Mouse (Mus musculus) CD4-positive, CD25-positive, alpha-beta regulatory T cell, adult 2 months (primary cell): ENCODE results near the gene Cnot3.
"Not testable (repeated sequence)": the region's sequence is repeated elsewhere in the genome, so short reads cannot be mapped to it uniquely, and the experiment has no call there.

Source experiments
- DNase-seq: peaks from one replicate; pipeline ENCODE4 v3.0.0-alpha.2; 2012; ENCODE audit warnings: low read depth, low spot score

Cnot3 gene

GRCm38 (mm10) chr7:3646641-3647040 lies 1.6 kb downstream of the Cnot3 start:
- peak; percentile 8 for DNase-seq

- no peak for DNase-seq
These were observed 11.9 kb downstream of the Cnot3 start for GRCm38 (mm10) chr7:3656966-3657365.

GRCm38 (mm10) chr7:3658578-3658977 lies 13.5 kb downstream of the Cnot3 start:
- DNase-seq: no peak

DNA sequence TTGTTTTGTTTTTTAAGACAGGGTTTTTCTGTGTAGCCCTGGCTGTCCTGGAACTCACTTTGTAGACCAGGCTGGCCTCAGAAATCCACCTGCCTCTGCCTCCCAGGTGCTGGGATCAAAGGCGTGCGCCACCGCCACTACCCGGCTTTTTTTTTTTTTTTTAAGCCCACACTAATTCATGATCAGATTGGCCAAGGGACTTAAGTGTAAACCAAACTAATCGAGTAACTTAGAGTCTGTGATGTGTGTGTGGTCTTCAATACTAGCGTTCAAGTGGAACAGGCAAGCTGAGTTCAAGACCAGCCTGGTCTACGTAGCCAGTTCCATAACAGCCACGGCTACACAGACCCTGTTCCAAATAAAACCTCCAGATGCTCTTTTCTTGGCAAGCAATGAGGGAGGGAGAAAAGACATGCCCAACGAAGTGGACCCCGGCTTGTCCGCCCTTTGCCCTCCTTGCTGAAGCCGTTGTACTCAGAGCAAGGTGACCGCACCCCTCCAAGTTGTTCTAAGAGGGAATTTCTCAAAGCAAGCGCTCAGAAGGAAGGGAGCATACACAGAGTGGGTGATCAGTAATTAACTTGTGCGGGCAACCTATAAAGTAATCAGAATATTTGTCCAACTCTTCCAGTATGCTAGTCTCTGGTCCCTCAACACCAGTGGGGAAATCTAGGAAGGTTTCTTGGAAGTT lies 19.6 kb downstream of the Cnot3 start:
- no peak for DNase-seq

DNA sequence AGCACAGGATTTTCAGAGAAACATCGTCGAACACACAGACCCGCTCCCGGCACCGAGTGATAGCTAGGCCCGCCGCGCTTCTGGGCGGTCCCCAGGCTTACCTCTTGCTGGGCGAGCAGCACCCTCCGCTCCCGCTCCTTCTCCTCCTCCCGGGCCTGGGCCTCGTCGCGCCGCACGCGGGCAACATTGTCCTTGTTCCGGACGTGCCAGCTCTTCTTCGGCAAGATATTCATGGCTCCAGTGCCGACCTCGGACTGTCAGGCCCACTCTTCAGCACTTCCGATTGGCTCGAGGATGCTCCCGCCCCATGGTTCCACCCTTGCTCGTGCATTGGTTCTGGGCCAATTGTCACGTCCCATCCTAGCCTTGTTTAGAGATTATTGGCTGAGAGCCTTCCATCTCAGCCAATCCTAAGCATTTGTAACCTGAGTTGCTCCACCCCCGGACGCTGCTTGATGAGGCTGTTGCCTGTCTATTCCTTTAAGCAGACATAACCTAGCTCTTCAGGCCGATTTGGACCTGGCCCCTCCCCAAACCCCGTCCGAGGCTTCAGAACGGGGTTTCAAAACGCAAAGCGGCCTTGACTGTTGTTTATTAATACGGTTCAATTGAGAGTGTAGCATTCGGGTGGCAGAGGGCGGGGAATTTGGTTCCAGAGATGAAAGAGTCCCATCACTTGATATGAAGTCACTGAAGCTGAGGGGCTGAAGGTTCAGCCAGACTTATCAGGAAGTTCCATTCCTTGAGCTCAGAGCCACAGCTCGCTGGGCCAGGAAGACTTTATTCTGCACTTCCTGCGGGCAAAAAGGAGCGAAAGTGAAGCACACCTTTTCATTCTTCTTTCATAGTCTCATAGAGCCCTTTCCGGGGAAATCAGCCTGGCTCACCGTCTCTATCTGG lies 20.4 kb downstream of the Cnot3 start, which contains the start of gene Leng1:
Gene Leng1, minus strand, starts transcription at position 626 of the 900 bp plus-strand sequence.
- peak; percentile 96 for DNase-seq

DNA sequence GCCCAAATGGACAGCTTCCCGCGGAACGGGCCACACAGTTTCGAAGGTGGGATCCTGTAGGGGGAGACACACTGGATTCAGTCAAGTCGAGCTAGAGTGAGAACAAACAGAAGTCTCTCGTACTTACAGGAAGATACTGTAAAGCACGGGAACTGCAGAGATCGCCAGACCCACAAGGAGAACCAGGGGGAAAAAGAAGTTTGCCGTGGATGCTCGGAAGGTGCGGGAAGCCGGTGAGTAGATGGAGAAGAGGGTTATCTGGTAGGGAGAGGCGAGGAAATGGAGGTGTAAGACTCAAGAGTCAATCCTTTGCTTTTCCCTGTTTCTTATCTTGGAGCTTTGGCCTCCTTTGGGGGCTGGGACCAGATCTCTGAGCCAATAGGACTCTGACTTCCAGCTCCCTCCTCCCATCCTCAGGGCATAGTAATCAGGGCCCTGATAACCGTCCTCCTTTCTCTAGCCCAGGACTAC lies 21.9 kb downstream of the Cnot3 start:
- no peak for DNase-seq

GRCm38 (mm10) chr7:3674507-3675227 lies 29.6 kb downstream of the Cnot3 start:
- peak; percentile 90 for DNase-seq

- DNase-seq: no peak
These were observed 30.1 kb downstream of the Cnot3 start for GRCm38 (mm10) chr7:3675228-3675548.

GRCm38 (mm10) chr7:3676371-3676770 lies 31.3 kb downstream of the Cnot3 start:
- DNase-seq: no peak

- no peak for DNase-seq
These were observed 32.3 kb downstream of the Cnot3 start, which contains the start of gene Tmc4 for GRCm38 (mm10) chr7:3677342-3677741. Gene Tmc4 (minus strand): TSS chr7:3677553.

DNA sequence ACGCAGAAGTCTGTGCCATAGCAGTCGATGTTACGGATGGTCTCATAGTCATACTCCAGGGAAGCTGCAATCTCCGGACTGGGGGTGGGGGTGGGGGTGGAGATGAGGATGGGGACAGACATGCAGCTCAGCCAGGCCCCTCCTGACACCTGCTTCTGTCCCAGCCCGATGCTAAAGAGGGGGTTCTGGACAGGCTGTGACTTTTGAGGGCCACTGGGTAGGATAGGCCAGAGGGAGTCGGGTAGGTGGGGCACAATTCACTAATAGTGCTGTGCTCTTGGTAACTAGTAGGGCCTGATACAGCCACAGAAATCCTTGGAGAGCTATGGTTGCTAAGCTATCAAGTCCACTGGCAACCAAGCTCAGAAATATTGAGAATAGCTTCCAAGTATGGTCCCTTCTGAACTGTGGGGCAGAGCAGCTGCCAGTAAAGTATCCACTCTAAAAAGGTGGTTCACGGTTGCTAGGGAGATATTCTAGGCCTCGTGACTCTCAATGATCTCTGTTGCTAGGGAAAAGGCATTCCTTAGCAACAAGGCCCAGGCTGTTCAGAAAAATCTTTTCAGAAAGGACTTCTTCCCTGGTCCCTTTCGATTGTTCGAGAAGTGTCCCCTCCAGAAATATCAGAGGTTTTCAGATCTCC lies 39.0 kb downstream of the Cnot3 start:
- no peak for DNase-seq

- no peak for DNase-seq
These were observed 39.6 kb downstream of the Cnot3 start for GRCm38 (mm10) chr7:3684698-3685097.

- no peak for DNase-seq
These were observed 40.5 kb downstream of the Cnot3 start for GRCm38 (mm10) chr7:3685400-3686187.

DNA sequence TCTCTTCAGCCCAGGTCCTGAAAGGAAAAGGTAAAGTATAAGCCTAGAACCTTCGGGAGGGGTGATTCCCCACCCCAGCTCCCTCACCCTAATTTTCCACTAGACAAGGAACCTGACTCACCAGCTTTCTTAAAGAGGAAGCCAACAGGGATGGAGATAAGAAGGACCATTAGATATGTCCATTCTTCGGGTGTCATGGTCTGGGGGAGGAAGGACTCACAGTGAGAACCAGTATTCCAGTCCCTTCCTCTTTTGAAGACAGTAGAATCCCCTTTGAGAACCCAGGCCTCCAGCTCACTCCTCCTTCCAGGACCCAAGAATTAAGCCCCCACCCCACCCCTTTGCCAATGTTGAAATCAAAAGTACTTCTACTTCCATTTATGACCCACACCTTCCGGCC lies 46.9 kb downstream of the Cnot3 start:
- DNase-seq: no peak

- DNase-seq: no peak
These were observed 47.4 kb downstream of the Cnot3 start, which contains the start of gene Tsen34 for GRCm38 (mm10) chr7:3692382-3692986. Gene Tsen34 (plus strand): TSS chr7:3692863.

- peak; percentile 97 for DNase-seq
These were observed 48.1 kb downstream of the Cnot3 start, which contains the start of gene Mboat7 for GRCm38 (mm10) chr7:3692987-3693808. Gene Mboat7 (minus strand): TSS chr7:3693523.

DNA sequence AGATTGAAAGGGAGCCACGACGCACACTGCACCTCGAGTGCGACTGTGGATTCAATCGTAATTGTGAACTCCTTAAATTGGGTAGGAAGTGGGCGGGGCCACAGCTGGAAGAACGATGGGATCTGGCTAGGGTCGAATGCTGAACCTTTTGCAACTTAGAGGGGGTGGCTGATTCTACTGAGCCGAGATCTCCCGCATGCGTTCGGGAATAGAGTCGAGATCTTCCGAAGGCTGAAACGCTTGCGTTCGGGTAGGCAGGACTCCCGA lies 48.7 kb downstream of the Cnot3 start:
- no peak for DNase-seq

DNA sequence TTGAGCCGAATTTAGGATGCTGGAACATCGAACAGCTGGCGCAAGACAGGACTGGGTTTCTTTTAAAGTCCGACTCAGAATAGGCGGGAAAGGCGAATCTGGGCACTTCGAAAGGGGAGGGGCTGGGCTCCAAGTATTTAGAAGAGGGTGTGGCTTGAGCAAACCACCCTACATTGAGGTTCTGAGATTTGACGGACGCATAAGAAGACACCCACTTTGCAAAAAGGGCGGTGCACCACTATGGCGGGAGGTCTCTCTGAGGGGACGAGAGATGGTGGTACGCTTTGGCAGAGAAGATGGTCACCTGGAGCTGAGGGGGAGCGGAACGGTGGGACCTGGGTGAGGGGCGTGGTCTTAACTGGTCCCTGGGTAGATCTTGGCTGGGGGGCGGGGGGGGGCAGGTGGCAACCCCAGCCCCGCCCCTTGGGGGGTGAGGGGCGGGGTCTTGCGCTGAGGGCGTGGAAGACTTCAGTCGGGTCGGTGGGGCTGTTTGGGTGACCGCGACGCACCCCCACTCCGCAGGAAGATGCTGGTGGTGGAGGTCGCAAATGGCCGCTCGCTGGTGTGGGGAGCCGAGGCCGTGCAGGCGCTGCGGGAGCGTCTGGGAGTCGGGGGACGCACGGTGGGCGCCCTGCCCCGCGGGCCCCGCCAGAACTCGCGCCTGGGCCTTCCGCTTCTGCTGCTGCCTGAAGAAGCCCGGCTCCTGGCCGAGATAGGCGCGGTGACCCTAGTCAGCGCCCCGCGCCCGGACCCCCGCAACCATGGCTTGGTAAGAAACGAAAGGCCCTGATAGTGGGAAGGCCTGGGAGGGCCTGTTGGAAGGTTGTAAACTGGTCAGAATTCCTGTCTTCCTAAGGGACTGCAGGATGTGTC lies 49.2 kb downstream of the Cnot3 start:
- peak; percentile 85 for DNase-seq

DNA sequence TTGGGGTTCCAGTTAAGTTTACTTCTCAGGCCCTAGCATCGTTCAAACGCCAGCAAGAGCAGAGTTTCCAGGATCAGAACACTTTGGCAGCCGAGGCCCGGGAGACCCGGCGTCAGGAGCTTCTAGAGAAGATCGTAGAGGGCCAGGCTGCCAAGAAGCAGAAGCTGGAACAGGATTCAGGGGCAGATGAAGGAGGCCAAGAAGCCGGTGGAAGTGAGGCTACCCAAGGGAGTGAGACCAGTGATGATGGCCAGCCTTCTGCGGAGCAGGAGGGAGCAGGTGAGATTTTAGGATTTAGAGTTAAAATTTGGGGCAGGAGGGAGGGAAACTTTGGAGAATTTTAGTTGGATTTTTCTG lies 49.9 kb downstream of the Cnot3 start:
- DNase-seq: not testable (repeated sequence)
